Mouse (Mus musculus): ENCODE measurements around the gene Ppfibp2. TPM values are rescaled to one million over a fixed set of nuclear protein-coding genes. Genes with fewer than 3 reads are reported as not detected.

Gene Ppfibp2
- polyA plus RNA-seq, 1 experiment from 2014 or later: 3.0 TPM

GRCm38 (mm10) chr7:107644987-107645386 is 50.0 kb downstream of the Ppfibp2 start:
- 73% methylated on average over 2 of the region's 2 CpGs for WGBS (ENCODE audit: insufficient replicate concordance)
- Histone ChIP-seq H3K4me1 (replicated peaks) (no peaks in the 10 kb centered on the region), H3K9me3 (replicated peaks) (0 out of 2 replicates have a peak, but pooled peaks cover 4% of the 10 kb centered on the region), H3K27ac (no peak overlapping the region), H3K9ac (no peak overlapping the region), H3K36me3 (no peaks in the 10 kb centered on the region), H3K4me2 (no peak overlapping the region), H3K4me3 (replicated peaks) (no peak overlapping the region), H3K27me3 (no peaks in the 10 kb centered on the region)
- no peak for DNase-seq
- ATAC-seq (ENCODE audit: low read depth): no peak

GRCm38 (mm10) chr7:107648937-107649688 is 54.1 kb downstream of the Ppfibp2 start:
- Histone ChIP-seq H3K36me3 (no peaks in the 10 kb centered on the region), H3K9ac (no peak overlapping the region), H3K27ac (no peak overlapping the region), H3K4me1 (replicated peaks) (no peaks in the 10 kb centered on the region), H3K4me2 (no peak overlapping the region), H3K4me3 (replicated peaks) (no peak overlapping the region), H3K9me3 (replicated peaks) (0 out of 2 replicates have a peak, but pooled peaks cover 4% of the 10 kb centered on the region), H3K27me3 (no peaks in the 10 kb centered on the region)
- no peak for ATAC-seq (ENCODE audit: low read depth)
- no peak for DNase-seq
- WGBS (ENCODE audit: insufficient replicate concordance): 78% methylated on average over 12 of the region's 12 CpGs

GRCm38 (mm10) chr7:107649990-107650389 is 55.0 kb downstream of the Ppfibp2 start:
- no peak for DNase-seq
- Histone ChIP-seq H3K27me3 (no peaks in the 10 kb centered on the region), H3K4me2 (no peak overlapping the region), H3K9me3 (replicated peaks) (0 out of 2 replicates have a peak, but pooled peaks cover under 1% of the 10 kb centered on the region), H3K27ac (no peak overlapping the region), H3K4me1 (replicated peaks) (no peaks in the 10 kb centered on the region), H3K9ac (no peak overlapping the region), H3K4me3 (replicated peaks) (no peak overlapping the region), H3K36me3 (no peaks in the 10 kb centered on the region)
- ATAC-seq (ENCODE audit: low read depth): no peak
- 71% methylated on average over 7 of the region's 7 CpGs for WGBS (ENCODE audit: insufficient replicate concordance)

- no peaks in the 10 kb centered on the region for H3K36me3 ChIP-seq
- no peak overlapping the region for H3K4me2 ChIP-seq
- H3K9me3 ChIP-seq (replicated peaks): no peaks in the 10 kb centered on the region
- H3K27ac ChIP-seq: no peak overlapping the region
- H3K4me3 ChIP-seq (replicated peaks): no peak overlapping the region
- no peak for DNase-seq
- ATAC-seq (ENCODE audit: low read depth): no peak
- no peaks in the 10 kb centered on the region for H3K27me3 ChIP-seq
- 37% methylated on average over 1 of the region's 1 CpGs for WGBS (ENCODE audit: insufficient replicate concordance)
- H3K4me1 ChIP-seq (replicated peaks): no peaks in the 10 kb centered on the region
- H3K9ac ChIP-seq: no peak overlapping the region
Observed at GRCm38 (mm10) chr7:107651821-107652220, 56.8 kb downstream of the Ppfibp2 start.

- no peak for ATAC-seq (ENCODE audit: low read depth)
Observed at GRCm38 (mm10) chr7:107656451-107656850, 61.4 kb downstream of the Ppfibp2 start.

GRCm38 (mm10) chr7:107659186-107659918 is 64.3 kb downstream of the Ppfibp2 start:
- Histone ChIP-seq H3K4me3 (replicated peaks) (no peak overlapping the region), H3K4me2 (no peak overlapping the region), H3K27me3 (no peaks in the 10 kb centered on the region), H3K4me1 (replicated peaks) (peaks cover 5% of the 10 kb centered on the region; the same call in 1 of the 2 replicates), H3K9me3 (replicated peaks) (no peaks in the 10 kb centered on the region), H3K36me3 (no peaks in the 10 kb centered on the region), H3K9ac (no peak overlapping the region), H3K27ac (no peak overlapping the region)
- DNase-seq (no peak), ATAC-seq (ENCODE audit: low read depth) (no peak)
- 65% methylated on average over 8 of the region's 8 CpGs for WGBS (ENCODE audit: insufficient replicate concordance)

More at GRCm38 (mm10) chr7:107656451-107656850, 61.4 kb downstream of the Ppfibp2 start:
- H3K27ac ChIP-seq: no peak overlapping the region
- no peak overlapping the region for H3K9ac ChIP-seq
- no peak overlapping the region for H3K4me2 ChIP-seq
- H3K36me3 ChIP-seq: no peaks in the 10 kb centered on the region
- H3K4me1 ChIP-seq (replicated peaks): no peaks in the 10 kb centered on the region
- no peak for DNase-seq
- no peak overlapping the region for H3K4me3 ChIP-seq (replicated peaks)
- H3K9me3 ChIP-seq (replicated peaks): no peaks in the 10 kb centered on the region
- 17% methylated on average over 6 of the region's 6 CpGs for WGBS (ENCODE audit: insufficient replicate concordance)
- no peaks in the 10 kb centered on the region for H3K27me3 ChIP-seq

GRCm38 (mm10) chr7:107661189-107661842 is 66.3 kb downstream of the Ppfibp2 start:
- H3K36me3 ChIP-seq: no peaks in the 10 kb centered on the region
- H3K4me1 ChIP-seq (replicated peaks): peaks cover 23% of the 10 kb centered on the region
- H3K27ac ChIP-seq: no peak overlapping the region
- H3K4me3 ChIP-seq (replicated peaks): no peak overlapping the region
- peak; percentile 13 for DNase-seq
- no peak overlapping the region for H3K9ac ChIP-seq
- H3K9me3 ChIP-seq (replicated peaks): no peaks in the 10 kb centered on the region
- WGBS (ENCODE audit: insufficient replicate concordance): 30% methylated on average over 8 of the region's 8 CpGs
- H3K4me2 ChIP-seq: no peak overlapping the region
- no peaks in the 10 kb centered on the region for H3K27me3 ChIP-seq
- peak; percentile 40; the same call in 1 of the 2 replicates for ATAC-seq (ENCODE audit: low read depth)

GRCm38 (mm10) chr7:107661843-107662281 is 66.9 kb downstream of the Ppfibp2 start:
- Histone ChIP-seq H3K27ac (no peak overlapping the region), H3K4me3 (replicated peaks) (no peak overlapping the region), H3K9ac (no peak overlapping the region), H3K4me2 (no peak overlapping the region), H3K36me3 (no peaks in the 10 kb centered on the region), H3K9me3 (replicated peaks) (no peaks in the 10 kb centered on the region), H3K4me1 (replicated peaks) (peaks cover 29% of the 10 kb centered on the region), H3K27me3 (no peaks in the 10 kb centered on the region)
- ATAC-seq (ENCODE audit: low read depth): no peak
- DNase-seq: no peak
- WGBS (ENCODE audit: insufficient replicate concordance): 62% methylated on average over 5 of the region's 5 CpGs

GRCm38 (mm10) chr7:107663621-107664020 is 68.6 kb downstream of the Ppfibp2 start:
- Histone ChIP-seq H3K9me3 (replicated peaks) (no peaks in the 10 kb centered on the region), H3K4me1 (replicated peaks) (peaks cover 33% of the 10 kb centered on the region), H3K27ac (no peak overlapping the region), H3K4me3 (replicated peaks) (no peak overlapping the region), H3K27me3 (no peaks in the 10 kb centered on the region), H3K9ac (no peak overlapping the region), H3K4me2 (no peak overlapping the region), H3K36me3 (no peaks in the 10 kb centered on the region)
- 63% methylated on average over 6 of the region's 6 CpGs for WGBS (ENCODE audit: insufficient replicate concordance)
- DNase-seq (no peak), ATAC-seq (ENCODE audit: low read depth) (no peak)

GRCm38 (mm10) chr7:107664063-107665056 is 69.4 kb downstream of the Ppfibp2 start:
- H3K27ac ChIP-seq: peak overlapping the region; percentile 30; the same call in 1 of the 2 replicates
- 44% methylated on average over 7 of the region's 8 CpGs for WGBS (ENCODE audit: insufficient replicate concordance)
- H3K27me3 ChIP-seq: no peaks in the 10 kb centered on the region
- H3K9me3 ChIP-seq (replicated peaks): no peaks in the 10 kb centered on the region
- H3K36me3 ChIP-seq: no peaks in the 10 kb centered on the region
- ATAC-seq (ENCODE audit: low read depth): 0 out of 2 replicates have a peak, but pooled peaks have one; percentile 7
- peaks cover 33% of the 10 kb centered on the region for H3K4me1 ChIP-seq (replicated peaks)
- H3K9ac ChIP-seq: no peak overlapping the region
- H3K4me2 ChIP-seq: no peak overlapping the region
- no peak for DNase-seq
- H3K4me3 ChIP-seq (replicated peaks): no peak overlapping the region
